Mouse (Mus musculus): ENCODE results near the gene Wnt4. TPM values are rescaled to one million over a fixed set of nuclear protein-coding genes. Genes with fewer than 3 reads are reported as not detected.

Gene Wnt4
- total RNA-seq (2012; rRNA removed) (not detected in 2 replicates), polyA plus RNA-seq (2012; ENCODE audit: insufficient read depth in 1 of 2, insufficient read length in 2 of 2, low read depth in 1 of 2, low replicate concordance in 2 of 2, missing spikeins in 1 of 2) (not detected)

GRCm38 (mm10) chr4:137277166-137277513, at the start of gene Wnt4:
Wnt4 (plus strand) TSS chr4:137277489.
- Histone ChIP-seq H3K9ac (ENCODE audit: control insufficient read depth, low read depth, low read length, poor library complexity, severe bottlenecking) (no peak within 1 kb of the TSS), H3K27ac (ENCODE audit: control insufficient read depth, low read depth, low read length) (no peak within 1 kb of the TSS), H3K4me3 (ENCODE audit: control insufficient read depth in 1 of 2, insufficient read depth in 1 of 2, low read depth in 2 of 2, low read length in 2 of 2) (no peak within 1 kb of the TSS), H3K4me1 (ENCODE audit: control insufficient read depth in 1 of 2, insufficient read depth in 2 of 2, low read length in 2 of 2) (no peaks in the 10 kb centered on the region), H3K27me3 (ENCODE audit: control insufficient read depth in 1 of 2, insufficient read depth in 2 of 2, low read length in 2 of 2) (no peaks in the 10 kb centered on the region), H3K9me3 (replicated peaks; ENCODE audit: insufficient read depth, low read length) (no peaks in the 10 kb centered on the region), H3K79me2 (ENCODE audit: control insufficient read depth, insufficient read depth, low read length, poor library complexity) (no peaks in the 10 kb centered on the region; the same call in 1 of the 2 replicates), H3K36me3 (ENCODE audit: control insufficient read depth in 1 of 2, insufficient read depth in 2 of 2, low read length in 2 of 2) (peaks cover 0 to 3% of the 10 kb centered on the region in 2 experiments; a peak in 1 of 4 replicates)
- no peak for TF ChIP-seq CHD1 (IDR thresholded peaks at IDR 0.05; ENCODE audit: low read depth, low read length)
- TF ChIP-seq RAD21 (IDR thresholded peaks at IDR 0.05; ENCODE audit: low read depth, low read length): no peak
- TF ChIP-seq KAT2A (conservative IDR thresholded peaks at IDR 0.05; ENCODE audit: low read depth, low read length): no peak
- TF ChIP-seq TAL1 (IDR thresholded peaks at IDR 0.05; ENCODE audit: low read length): no peak
- no peak for TF ChIP-seq SIN3A (IDR thresholded peaks at IDR 0.05; ENCODE audit: low read length)
- TF ChIP-seq MEF2A (IDR thresholded peaks at IDR 0.05; ENCODE audit: extremely low read depth, insufficient replicate concordance, low read depth, low read length, poor library complexity, severe bottlenecking): no peak
- no peak for TF ChIP-seq BHLHE40 (IDR thresholded peaks at IDR 0.05; ENCODE audit: borderline replicate concordance, low read depth, low read length)
- no peak for TF ChIP-seq GABPA (IDR thresholded peaks at IDR 0.05; ENCODE audit: low read depth, low read length)
- no peak for TF ChIP-seq CHD2 (IDR thresholded peaks at IDR 0.05; ENCODE audit: low read length)
- TF ChIP-seq USF1 (IDR thresholded peaks at IDR 0.05; ENCODE audit: low read depth, low read length): no peak
- TF ChIP-seq ELF1 (IDR thresholded peaks at IDR 0.05; ENCODE audit: low read depth, low read length): no peak
- TF ChIP-seq SMC3 (IDR thresholded peaks at IDR 0.05; ENCODE audit: low read depth, low read length): no peak
- TF ChIP-seq NRF1 (IDR thresholded peaks at IDR 0.05; ENCODE audit: insufficient read depth, low read depth, low read length, poor library complexity, severe bottlenecking): no peak
- no peak for TF ChIP-seq POLR2AphosphoS2 (IDR thresholded peaks at IDR 0.05; ENCODE audit: low read length)
- DNase-seq (ENCODE audit: low read depth, low spot score): no peak

- H3K4me3 ChIP-seq (ENCODE audit: control insufficient read depth in 1 of 2, insufficient read depth in 1 of 2, low read depth in 2 of 2, low read length in 2 of 2): no peak overlapping the region
- H3K79me2 ChIP-seq (ENCODE audit: control insufficient read depth, insufficient read depth, low read length, poor library complexity): no peaks in the 10 kb centered on the region
- no peak overlapping the region for H3K9ac ChIP-seq (ENCODE audit: control insufficient read depth, low read depth, low read length, poor library complexity, severe bottlenecking)
- no peaks in the 10 kb centered on the region for H3K4me1 ChIP-seq (ENCODE audit: control insufficient read depth in 1 of 2, insufficient read depth in 2 of 2, low read length in 2 of 2)
- no peak overlapping the region for H3K27ac ChIP-seq (ENCODE audit: control insufficient read depth, low read depth, low read length)
- no peaks in the 10 kb centered on the region for H3K9me3 ChIP-seq (replicated peaks; ENCODE audit: insufficient read depth, low read length)
- DNase-seq (ENCODE audit: low read depth, low spot score): no peak
- H3K36me3 ChIP-seq (ENCODE audit: control insufficient read depth in 1 of 2, insufficient read depth in 2 of 2, low read length in 2 of 2): no peaks in the 10 kb centered on the region
- H3K27me3 ChIP-seq (ENCODE audit: control insufficient read depth in 1 of 2, insufficient read depth in 2 of 2, low read length in 2 of 2): no peaks in the 10 kb centered on the region
- no peak for TF ChIP-seq USF1 (IDR thresholded peaks at IDR 0.05; ENCODE audit: low read depth, low read length)
- TF ChIP-seq E2F4 (IDR thresholded peaks at IDR 0.05; ENCODE audit: borderline replicate concordance, low read depth, low read length): no peak
- TF ChIP-seq UBTF (IDR thresholded peaks at IDR 0.05; ENCODE audit: borderline replicate concordance, insufficient read depth, low read depth, low read length): no peak
- no peak for TF ChIP-seq USF2 (IDR thresholded peaks at IDR 0.05; ENCODE audit: borderline replicate concordance in 1 of 2, insufficient read depth in 1 of 2, low read depth in 1 of 2, low read length in 2 of 2)
- TF ChIP-seq ZC3H11A (IDR thresholded peaks at IDR 0.05; ENCODE audit: low read depth, low read length): no peak
- TF ChIP-seq POLR2AphosphoS5 (IDR thresholded peaks at IDR 0.05; ENCODE audit: borderline replicate concordance, low read depth, low read length): no peak
- TF ChIP-seq NRF1 (IDR thresholded peaks at IDR 0.05; ENCODE audit: insufficient read depth, low read depth, low read length, poor library complexity, severe bottlenecking): no peak
- no peak for TF ChIP-seq GATA1 (IDR thresholded peaks at IDR 0.05; ENCODE audit: low read depth, low read length)
- TF ChIP-seq POLR2A (IDR thresholded peaks at IDR 0.05; ENCODE audit: control insufficient read depth in 1 of 2, insufficient read depth in 1 of 2, low read depth in 1 of 2, low read length in 2 of 2, poor library complexity in 1 of 2): no peak
- no peak for TF ChIP-seq SMC3 (IDR thresholded peaks at IDR 0.05; ENCODE audit: low read depth, low read length)
- TF ChIP-seq JUND (IDR thresholded peaks at IDR 0.05; ENCODE audit: low read depth, low read length): no peak
- no peak for TF ChIP-seq TAL1 (IDR thresholded peaks at IDR 0.05; ENCODE audit: low read length)
- no peak for TF ChIP-seq MYB (IDR thresholded peaks at IDR 0.05; ENCODE audit: low read depth, low read length)
- TF ChIP-seq BHLHE40 (IDR thresholded peaks at IDR 0.05; ENCODE audit: borderline replicate concordance, low read depth, low read length): no peak
- TF ChIP-seq CTCF (IDR thresholded peaks at IDR 0.05 in 2 of 3, conservative IDR thresholded peaks at IDR 0.05 in 1 of 3; ENCODE audit: control insufficient read depth in 1 of 3, insufficient read depth in 1 of 3, low read depth in 2 of 3, low read length in 3 of 3, poor library complexity in 1 of 3, severe bottlenecking in 1 of 3): no peak
- no peak for TF ChIP-seq CHD2 (IDR thresholded peaks at IDR 0.05; ENCODE audit: low read length)
- no peak for TF ChIP-seq MYC (IDR thresholded peaks at IDR 0.05; ENCODE audit: low read depth, low read length)
Observed at GRCm38 (mm10) chr4:137228566-137229115, 48.6 kb upstream of the Wnt4 start.

All from MEL (cell line).